Mouse (Mus musculus) c-Kit-positive CD71-positive TER-119-positive erythroid progenitor cells, embryonic 14.5 days (primary cell): Measurements from ENCODE around the gene Sytl1.

Experiments used
- DNase-seq: peaks from one replicate; pipeline ENCODE4 v3.0.0-alpha.2; 2013; ENCODE audit warnings: low spot score

Sytl1 gene

DNA sequence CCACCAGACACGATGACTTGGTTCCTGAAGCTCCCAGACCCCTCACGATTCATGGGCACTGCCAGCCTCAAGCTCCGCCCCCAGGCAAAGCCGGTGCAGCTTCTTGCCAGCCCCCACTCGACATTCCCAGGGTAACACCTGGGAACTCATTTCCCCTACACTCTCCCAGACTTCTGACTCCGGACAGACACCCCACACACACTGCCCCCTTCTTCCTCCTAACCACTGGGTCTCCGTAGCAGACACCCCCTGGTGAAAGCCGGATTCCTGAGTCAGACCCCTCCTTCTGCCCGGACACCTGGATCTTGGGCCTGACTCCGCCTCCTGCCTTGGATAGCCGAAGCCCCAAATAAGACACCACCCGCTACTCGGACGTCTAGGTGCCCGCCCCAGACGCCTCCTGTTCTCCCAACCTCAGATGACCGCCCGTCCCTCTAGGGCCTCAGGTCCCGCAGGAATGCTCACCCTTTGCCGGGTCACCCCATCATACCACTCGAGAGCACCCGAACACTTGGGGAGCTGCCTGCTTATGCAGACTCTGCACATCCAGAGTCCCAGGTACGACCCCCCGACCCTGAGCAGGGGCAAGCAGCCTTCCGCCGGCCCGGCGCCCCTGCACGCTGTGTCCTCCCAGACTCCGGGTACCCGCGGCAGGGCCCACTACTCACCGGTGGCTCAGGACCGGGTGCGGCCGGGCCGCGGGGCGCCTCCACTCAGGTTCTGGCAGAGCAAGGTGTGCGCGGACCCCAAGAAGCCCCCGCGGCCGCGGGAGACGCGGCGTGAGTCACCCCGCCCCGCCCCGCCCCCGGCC is 51.0 kb downstream of the Sytl1 start, which contains the start of the genes Cd164l2 and Gpr3:
Gene Cd164l2 (plus strand): TSS at position 381 of the 811 bp plus-strand sequence.
Gene Gpr3 (minus strand): TSS at position 786 of the 811 bp plus-strand sequence.
- DNase-seq = no peak

DNA sequence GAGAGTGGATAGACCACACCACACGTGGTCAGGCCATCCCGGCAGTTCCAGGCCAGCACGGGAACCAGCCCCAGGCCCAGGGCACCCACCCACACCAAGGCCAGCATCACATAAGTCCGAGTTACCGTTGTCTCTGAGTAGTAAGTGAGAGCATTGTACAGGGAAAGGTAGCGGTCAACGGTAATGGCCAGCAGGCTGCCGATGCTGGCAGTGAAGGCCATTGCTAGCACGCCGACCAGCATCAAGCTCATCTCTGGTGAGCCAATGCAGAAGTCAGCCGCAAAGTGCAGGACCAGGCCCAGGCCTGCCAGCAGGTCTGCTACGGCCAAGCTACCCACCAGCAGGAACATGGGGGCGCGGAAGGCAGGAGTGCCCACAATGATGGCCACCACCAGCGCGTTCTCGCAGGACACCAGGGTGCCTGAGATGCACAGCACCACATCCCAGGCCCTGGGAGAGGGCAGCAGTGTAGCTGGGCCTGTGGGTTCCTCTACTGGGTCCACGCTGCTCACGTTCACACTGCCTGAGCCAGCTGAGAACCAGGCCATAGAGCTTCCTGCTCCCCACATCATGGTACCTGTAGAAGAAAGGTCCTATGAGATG is 52.0 kb downstream of the Sytl1 start:
- no peak for DNase-seq

DNA sequence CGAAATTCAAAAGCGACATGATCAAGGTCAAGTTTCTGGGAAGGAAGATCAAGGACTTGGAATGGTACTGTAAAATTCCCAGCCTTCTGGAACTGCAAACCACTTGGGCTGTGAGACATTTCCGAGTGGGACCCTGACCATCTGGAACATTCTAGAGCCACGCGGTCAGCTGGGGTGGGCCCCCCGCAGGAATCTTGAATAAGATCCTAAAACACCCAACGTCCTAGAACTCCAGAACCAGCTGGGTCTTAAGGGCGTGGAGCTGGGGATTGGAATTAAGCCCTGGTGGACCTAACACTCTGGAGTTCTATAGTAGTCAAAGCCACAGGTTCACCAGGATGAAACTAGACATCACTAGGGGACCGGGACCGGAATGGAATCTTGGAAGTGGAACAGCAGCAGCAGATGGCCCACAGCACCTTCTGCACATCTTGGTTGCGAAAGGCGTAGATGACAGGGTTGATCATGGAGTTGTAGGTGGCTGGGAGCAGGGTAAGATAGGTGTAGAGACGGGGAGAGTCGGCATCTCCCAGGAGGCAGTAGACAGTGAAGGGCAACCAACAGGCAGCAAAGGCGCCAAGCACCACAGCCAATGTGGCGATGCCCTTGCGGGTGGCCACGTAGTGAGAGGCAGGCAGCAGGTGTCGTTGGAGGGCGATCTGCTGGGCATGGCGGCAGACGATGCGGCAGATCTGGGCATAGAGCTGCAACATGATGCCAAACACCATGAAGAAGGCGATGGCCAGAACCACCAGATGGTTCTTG is 52.7 kb downstream of the Sytl1 start:
- DNase-seq = no peak

DNA sequence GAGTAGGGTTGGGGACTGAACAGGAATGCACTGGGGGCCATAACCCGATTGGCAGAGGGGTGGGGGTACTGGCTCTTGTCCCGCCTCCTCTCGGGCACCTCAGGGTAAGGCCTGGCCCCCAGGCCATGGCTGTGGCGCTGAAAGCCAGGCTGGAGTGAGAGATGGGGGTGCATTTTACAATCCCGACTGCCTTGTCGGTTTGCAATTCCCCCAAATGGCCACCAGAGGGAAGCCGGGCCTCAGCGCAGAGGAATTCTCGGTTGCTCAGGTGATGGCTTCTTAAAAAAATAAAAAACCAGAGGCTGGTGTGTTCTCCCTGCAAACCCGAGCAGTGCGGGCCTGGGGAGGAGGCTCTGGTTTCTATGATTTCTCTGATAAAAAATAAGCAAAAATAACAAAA is 53.5 kb downstream of the Sytl1 start:
- peak; percentile 56 for DNase-seq

DNA sequence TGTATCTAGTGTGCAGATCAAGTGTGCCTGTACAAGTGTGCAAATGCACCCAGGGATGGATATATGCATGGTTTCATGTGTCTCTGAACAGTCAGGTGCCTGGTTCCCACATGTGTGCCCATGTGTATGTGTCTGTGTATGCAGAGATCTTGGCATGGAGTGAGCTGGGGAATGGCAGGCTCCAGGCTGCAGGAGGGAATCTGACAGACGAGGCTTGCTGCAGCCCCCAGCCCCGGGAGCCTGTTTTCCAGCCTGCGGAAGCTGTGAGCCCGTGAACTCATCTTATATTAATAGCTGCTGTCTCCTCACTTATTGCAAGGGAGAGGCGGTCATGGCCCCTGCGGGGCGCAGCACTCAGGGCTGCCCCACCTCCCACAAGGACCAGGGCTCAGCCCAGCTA is 58.5 kb downstream of the Sytl1 start:
- no peak for DNase-seq

DNA sequence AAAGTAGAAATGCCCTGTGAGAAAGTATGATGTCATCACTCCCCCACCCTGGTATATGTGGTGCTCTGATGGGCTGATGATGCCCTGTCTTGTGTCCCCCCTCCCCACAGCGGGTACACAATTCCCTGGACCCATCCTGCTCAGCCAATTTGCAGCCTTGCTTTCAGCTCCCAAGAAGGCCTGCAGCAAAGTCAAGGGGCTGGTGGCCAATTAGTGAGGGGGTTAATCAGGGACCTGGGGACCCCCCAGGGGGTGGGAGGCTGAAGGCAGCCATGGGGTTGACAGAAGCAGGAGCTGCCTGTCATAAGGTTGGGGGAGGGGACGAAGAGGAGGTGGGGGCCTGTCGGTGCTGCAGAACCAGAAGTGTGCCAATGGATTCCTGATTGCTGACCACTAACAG is 59.3 kb downstream of the Sytl1 start:
- DNase-seq = no peak
